Mouse (Mus musculus) ES-E14 (cell line): ENCODE measurements around the gene Eif2ak4. TPM values are rescaled to one million over a fixed set of nuclear protein-coding genes. Genes with fewer than 3 reads are reported as not detected.

Source experiments
- DNase-seq: peaks from one replicate; pipeline ENCODE4 v3.0.0-alpha.2; 2013; ENCODE audit warnings: low read depth, low spot score
- H3K27ac ChIP-seq: 2 replicates; pipeline ENCODE4 v1.5.1; 2012; ENCODE audit warnings: low read depth, mild to moderate bottlenecking, low read length, moderate library complexity, mixed read lengths; ENCODE audit not compliant: poor library complexity, insufficient read depth, severe bottlenecking
- H3K36me3 ChIP-seq: 2 replicates; pipeline ENCODE4 v1.6.1; 2012; ENCODE audit warnings: mild to moderate bottlenecking, low read length, moderate library complexity, mixed read lengths; ENCODE audit not compliant: control insufficient read depth, poor library complexity, insufficient read depth, severe bottlenecking
- H3K4me1 ChIP-seq, 2 experiments: fragments of 150-350 bp in 1 of 2; sonication (generic) in 1 of 2; 2 replicates each; pipeline ENCODE4 v1.6.1; 2012; ENCODE audit warnings: low read length in 2 of 2, mild to moderate bottlenecking in 1 of 2, mixed read lengths in 1 of 2; ENCODE audit not compliant: control insufficient read depth in 2 of 2, insufficient read depth in 2 of 2, poor library complexity in 1 of 2
- H3K4me3 ChIP-seq, 2 experiments: fragments of 150-350 bp in 1 of 2; sonication (generic) in 1 of 2; 2 replicates each; pipeline ENCODE4 v1.5.1; 2012; ENCODE audit warnings: low read length in 2 of 2, low read depth in 1 of 2, mild to moderate bottlenecking in 1 of 2, mixed read lengths in 1 of 2; ENCODE audit not compliant: insufficient read depth in 1 of 2, poor library complexity in 1 of 2, severe bottlenecking in 1 of 2
- H3K9ac ChIP-seq: 2 replicates; pipeline ENCODE4 v1.6.1; 2012; ENCODE audit warnings: low read depth, mild to moderate bottlenecking, low read length, mixed read lengths; ENCODE audit not compliant: poor library complexity, insufficient read depth, severe bottlenecking
- H3K9me3 ChIP-seq: fragments of 150-350 bp; sonication (generic); 2 replicates; pipeline ENCODE4 v1.6.1; 2012; ENCODE audit warnings: low read depth, mild to moderate bottlenecking, low read length; ENCODE audit not compliant: control insufficient read depth, insufficient read depth
- CHD2 ChIP-seq: IDR thresholded peaks from 2 replicates; pipeline ENCODE4 v1.6.1; 2014; ENCODE audit warnings: mild to moderate bottlenecking, low read depth, low read length, inconsistent platforms
- HCFC1 ChIP-seq: IDR thresholded peaks from 2 replicates; pipeline ENCODE4 v1.6.1; 2012; ENCODE audit warnings: low read length, inconsistent platforms, borderline replicate concordance; ENCODE audit not compliant: insufficient read depth
- MAFK ChIP-seq: IDR thresholded peaks from 2 replicates; pipeline ENCODE4 v1.6.1; 2014; ENCODE audit warnings: mild to moderate bottlenecking, low read depth, low read length, inconsistent platforms; ENCODE audit not compliant: insufficient read depth
- ZC3H11A ChIP-seq: IDR thresholded peaks from 2 replicates; pipeline ENCODE4 v1.6.1; 2012; ENCODE audit warnings: low read depth, mild to moderate bottlenecking, inconsistent platforms, low read length, borderline replicate concordance
- ZNF384 ChIP-seq: IDR thresholded peaks from 2 replicates; pipeline ENCODE4 v1.6.1; 2012; ENCODE audit warnings: low read depth, low read length, inconsistent platforms
- in situ Hi-C, 2 experiments: fragments of 600-800 bp; cut with MboI; formaldehyde crosslinking; loops; one replicate each; pipeline ENCODE4 v1.15.1; 2025; ENCODE audit warnings: low sequenced_read_pairs in 2 of 2, inconsistent platforms in 1 of 2; ENCODE audit not compliant: unreplicated experiment in 2 of 2
- total RNA-seq: library from RNA; depleted of rRNA; stranded (reverse); fragments of 300-350 nt; gene quantifications from 2 replicates; pipeline ENCODE4 v1.2.3, GENCODE M21; 2012

The Eif2ak4 gene
- total RNA-seq, 1 experiment, result 8.1 TPM

GRCm38 (mm10) chr2:118486933-118487332, 98.5 kb downstream of the Eif2ak4 start:
- in situ Hi-C loops, result loop anchor here (5.0 to 25.0 kb wide), 3 partner anchors 120 to 400 kb away; no protein-coding TSS in a partner anchor
- no peak overlapping the region for H3K9ac ChIP-seq
- H3K9me3 ChIP-seq, result no peaks in the 10 kb centered on the region
- H3K36me3 ChIP-seq, result no peaks in the 10 kb centered on the region
- H3K27ac ChIP-seq, result no peak overlapping the region
- peak; percentile 64 for DNase-seq
- TF ChIP-seq HCFC1 (no peak), ZC3H11A (peak; percentile 42; the same call in 1 of the 2 replicates)
- peaks cover 10 to 15% of the 10 kb centered on the region in 2 experiments for H3K4me1 ChIP-seq
- H3K4me3 ChIP-seq, result no peak overlapping the region

- no peaks in the 10 kb centered on the region for H3K36me3 ChIP-seq
- no peak for TF ChIP-seq ZNF384
- peak; percentile 33; the same call in 1 of the 2 replicates for TF ChIP-seq ZC3H11A
- TF ChIP-seq CHD2, result no peak
- no peak for TF ChIP-seq MAFK
- H3K4me1 ChIP-seq, result peaks cover 10 to 15% of the 10 kb centered on the region in 2 experiments
- DNase-seq, result no peak
- H3K27ac ChIP-seq, result no peak overlapping the region
- no peak overlapping the region for H3K9ac ChIP-seq
- in situ Hi-C loops, result loop anchor here (5.0 to 25.0 kb wide), 3 partner anchors 119 to 399 kb away; no protein-coding TSS in a partner anchor
- H3K4me3 ChIP-seq, result no peak overlapping the region
- H3K9me3 ChIP-seq, result no peaks in the 10 kb centered on the region
Measured at GRCm38 (mm10) chr2:118487806-118488205, 99.4 kb downstream of the Eif2ak4 start.

- Histone ChIP-seq H3K4me1 (peaks cover 8 to 12% of the 10 kb centered on the region in 2 experiments; a peak in 3 of 4 replicates), H3K9ac (no peak overlapping the region), H3K36me3 (no peaks in the 10 kb centered on the region), H3K27ac (no peak overlapping the region; the same call in 1 of the 2 replicates), H3K9me3 (no peaks in the 10 kb centered on the region), H3K4me3 (no peak overlapping the region)
- in situ Hi-C loops, result loop anchor here in 1 of 2 experiments (25.0 kb wide), 1 partner anchor 397 kb away; no protein-coding TSS in a partner anchor
- no peak for DNase-seq
- TF ChIP-seq ZC3H11A, result no peak
Measured at GRCm38 (mm10) chr2:118490241-118491091, 102.0 kb downstream of the Eif2ak4 start.

GRCm38 (mm10) chr2:118491281-118491731, 102.9 kb downstream of the Eif2ak4 start:
- Histone ChIP-seq H3K27ac (no peak overlapping the region), H3K36me3 (no peaks in the 10 kb centered on the region), H3K4me3 (no peak overlapping the region), H3K9me3 (no peaks in the 10 kb centered on the region), H3K4me1 (peaks cover 3 to 6% of the 10 kb centered on the region in 2 experiments; a peak in 1 of 4 replicates), H3K9ac (no peak overlapping the region)
- DNase-seq, result no peak
- no peak for TF ChIP-seq MAFK
- no peak for TF ChIP-seq ZNF384
- TF ChIP-seq ZC3H11A, result no peak
- TF ChIP-seq CHD2, result no peak
- no peak for TF ChIP-seq HCFC1
- in situ Hi-C loops, result loop anchor here in 1 of 2 experiments (25.0 kb wide), 1 partner anchor 396 kb away; no protein-coding TSS in a partner anchor
